Mouse (Mus musculus): ENCODE measurements around the gene Klhdc7b.
"Not testable (repeated sequence)": the region's sequence is repeated elsewhere in the genome, so short reads cannot be mapped to it uniquely, and the experiment has no call there.

Klhdc7b gene

GRCm38 (mm10) chr15:89428136-89428790 lies 43.5 kb downstream of the Klhdc7b start:
- DNase-seq (ENCODE audit: low spot score), result no peak

GRCm38 (mm10) chr15:89428821-89429351 lies 44.2 kb downstream of the Klhdc7b start:
- DNase-seq (ENCODE audit: low spot score), result no peak

GRCm38 (mm10) chr15:89429352-89430221 lies 44.9 kb downstream of the Klhdc7b start, which contains the start of the genes C730034F03Rik, Gm44502 and Chkb:
TSS of gene C730034F03Rik (plus strand) at chr15:89429589.
TSS of gene Gm44502 (minus strand) at chr15:89429696.
TSS of gene Chkb (minus strand) at chr15:89429908.
- DNase-seq (ENCODE audit: low spot score), result peak; percentile 95

GRCm38 (mm10) chr15:89430341-89430740 lies 45.6 kb downstream of the Klhdc7b start:
- no peak for DNase-seq (ENCODE audit: low spot score)

GRCm38 (mm10) chr15:89430771-89431170 lies 46.1 kb downstream of the Klhdc7b start:
- DNase-seq (ENCODE audit: low spot score), result not testable (repeated sequence)

GRCm38 (mm10) chr15:89431271-89431670 lies 46.6 kb downstream of the Klhdc7b start:
- DNase-seq (ENCODE audit: low spot score), result no peak

- DNase-seq (ENCODE audit: low spot score), result no peak
These were observed 47.1 kb downstream of the Klhdc7b start for GRCm38 (mm10) chr15:89431806-89432205.

GRCm38 (mm10) chr15:89432946-89433345 lies 48.2 kb downstream of the Klhdc7b start:
- no peak for DNase-seq (ENCODE audit: low spot score)

GRCm38 (mm10) chr15:89434136-89434535 lies 49.4 kb downstream of the Klhdc7b start:
- no peak for DNase-seq (ENCODE audit: low spot score)

GRCm38 (mm10) chr15:89435878-89436277 lies 51.2 kb downstream of the Klhdc7b start:
- no peak for DNase-seq (ENCODE audit: low spot score)
